Comparison of ENCODE assay signal across 12 mouse cellular contexts in the genomic region with DNA sequence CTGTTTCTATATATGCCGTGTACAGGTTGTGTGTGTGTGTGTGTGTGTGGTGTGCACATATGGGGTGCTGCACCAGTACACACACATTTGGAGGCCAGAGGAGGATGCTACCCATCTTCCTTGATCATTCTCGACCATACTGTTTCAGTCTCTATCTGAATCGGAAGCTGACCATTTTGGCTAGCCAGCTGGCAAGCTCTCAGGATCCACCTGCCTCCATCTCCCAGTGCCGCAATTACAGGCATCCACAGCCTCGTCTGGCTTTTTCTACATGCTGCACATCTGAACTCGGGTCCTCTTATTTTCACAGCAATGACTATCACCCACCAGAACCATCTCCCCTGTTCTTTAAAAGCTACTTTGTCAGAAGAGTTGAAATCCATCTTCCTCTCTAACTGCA.
DNase-seq lines count a peak whose midpoint lies in the region.
"Had no signal": no experiment of that assay in that cellular context is flagged by ENCODE, and none has a peak within 500 bp of the region (broad histone marks: within the 10 kb centered on the region; RNA-seq: fewer than 3 reads in every experiment).

No protein-coding gene starts in this region.

- intact Hi-C loops in left cerebral cortex, postnatal 4 days (cut with DNase I), result loop anchor here (10.0 kb wide), 1 partner anchor 127 kb away; no protein-coding TSS in a partner anchor
- intact Hi-C loops in left cerebral cortex, postnatal 14 days (cut with DNase I), result no loop called here

- DNase-seq in left cerebral cortex, postnatal 4 days, result peak; percentile 33
- no peak for DNase-seq in left cerebral cortex, postnatal 14 days (ENCODE audit: low spot score in 2 of 2)
- DNase-seq in cerebellum, adult 9-10 months, result peak; percentile 68
- peak; percentile 65 to 67 for DNase-seq in cerebellum, postnatal 14 days
- no peak for DNase-seq in layer of hippocampus, postnatal 10 days (ENCODE audit: low spot score in 2 of 2)
- DNase-seq in spleen, postnatal 10 days (ENCODE audit: low spot score in 2 of 2), result no peak
- DNase-seq: adrenal gland, adult 2 months; adrenal gland, postnatal 25 days; embryo, embryonic 11 days; gastrocnemius, adult 2 months; gastrocnemius, postnatal 25 days; heart, postnatal 36 days had no signal

Comparison
In these comparisons a context has a peak if more than half of its experiments do, and no peak if none do; other contexts are left out.
1. DNase-seq: peak in left cerebral cortex, postnatal 4 days (single experiment), cerebellum, adult 9-10 months (single experiment) and cerebellum, postnatal 14 days (2 of 2); none in left cerebral cortex, postnatal 14 days (0 of 2), layer of hippocampus, postnatal 10 days (0 of 2) and spleen, postnatal 10 days (0 of 2).